Comparison of ENCODE assay signal across 9 mouse cellular contexts in the genomic region with DNA sequence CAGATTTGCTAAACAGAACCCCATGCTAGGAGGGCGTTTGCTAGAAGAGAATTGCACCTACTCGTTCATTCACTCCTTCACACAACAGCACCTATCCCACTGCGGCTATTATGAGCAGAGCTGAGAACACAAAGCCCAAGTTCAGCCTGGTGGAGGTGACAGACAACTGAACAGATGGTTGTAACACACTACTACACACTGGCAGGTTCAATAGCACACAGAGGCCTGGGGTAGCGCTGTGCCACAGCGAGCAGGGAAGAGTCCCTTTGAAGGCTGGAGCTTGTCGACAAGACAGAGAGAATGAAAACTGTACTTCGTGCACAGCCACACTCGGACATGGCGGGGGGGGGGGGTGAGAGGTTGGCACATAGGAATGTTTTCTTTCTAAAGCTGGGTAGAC. TPM values are rescaled to one million over a fixed set of nuclear protein-coding genes. Genes with fewer than 3 reads are reported as not detected.
DNase-seq lines count a peak whose midpoint lies in the region; ATAC-seq lines count a peak whose summit lies in the region.
"Had no signal": no experiment of that assay in that cellular context is flagged by ENCODE, and none has a peak within 500 bp of the region (broad histone marks: within the 10 kb centered on the region; RNA-seq: fewer than 3 reads in every experiment).

No protein-coding gene starts in this region.

- 0 out of 2 replicates have a peak, but pooled peaks cover 5% of the 10 kb centered on the region for H3K4me1 ChIP-seq in embryonic facial prominence, embryonic 12.5 days
- H3K4me1 ChIP-seq in neural tube, embryonic 13.5 days (replicated peaks): peaks cover 14% of the 10 kb centered on the region

- H3K27ac ChIP-seq in embryonic facial prominence, embryonic 12.5 days: no peak overlapping the region
- H3K27ac ChIP-seq in neural tube, embryonic 13.5 days (replicated peaks): peak overlapping the region; percentile 69

- ATAC-seq in embryonic facial prominence, embryonic 12.5 days (ENCODE audit: insufficient number of reproducible peaks, insufficient read depth, low FRiP score, low TSS enrichment): 0 out of 2 replicates have a peak, but pooled peaks have one; percentile 64
- peak; percentile 91 for ATAC-seq in neural tube, embryonic 13.5 days (ENCODE audit: low read depth)

- WGBS in embryonic facial prominence, embryonic 12.5 days: 76% methylated on average over 9 of the region's 9 CpGs
- 38% methylated on average over 9 of the region's 9 CpGs for WGBS in neural tube, embryonic 13.5 days

- DNase-seq in layer of hippocampus, adult 11-12 months (ENCODE audit: low spot score): peak; percentile 55
- DNase-seq in layer of hippocampus, adult 9-10 months (ENCODE audit: low spot score): no peak
- DNase-seq in layer of hippocampus, adult 18-20 months (ENCODE audit: low spot score in 2 of 2): peak; percentile 33 to 73
- no peak for DNase-seq in adrenal gland, adult 8-10 months
- no peak for DNase-seq in MN1 (ENCODE audit: low spot score)
- no peak for DNase-seq in kidney, adult 9 months

- H3K4me2 ChIP-seq in embryonic facial prominence, embryonic 12.5 days (replicated peaks): no peak overlapping the region
- H3K4me2 ChIP-seq in neural tube, embryonic 13.5 days: no peak overlapping the region

- H3K9ac ChIP-seq in embryonic facial prominence, embryonic 12.5 days: no peak overlapping the region
- no peak overlapping the region for H3K9ac ChIP-seq in neural tube, embryonic 13.5 days

- no peak overlapping the region for H3K4me3 ChIP-seq in embryonic facial prominence, embryonic 12.5 days
- no peak overlapping the region for H3K4me3 ChIP-seq in neural tube, embryonic 13.5 days
- H3K4me3 ChIP-seq: erythroblast, embryonic 14.5 days had no signal

- H3K27me3 ChIP-seq in embryonic facial prominence, embryonic 12.5 days: no peaks in the 10 kb centered on the region
- no peaks in the 10 kb centered on the region for H3K27me3 ChIP-seq in neural tube, embryonic 13.5 days

- no peaks in the 10 kb centered on the region for H3K36me3 ChIP-seq in embryonic facial prominence, embryonic 12.5 days
- no peaks in the 10 kb centered on the region for H3K36me3 ChIP-seq in neural tube, embryonic 13.5 days

- no peaks in the 10 kb centered on the region for H3K9me3 ChIP-seq in embryonic facial prominence, embryonic 12.5 days
- no peaks in the 10 kb centered on the region for H3K9me3 ChIP-seq in neural tube, embryonic 13.5 days

RNA-seq across cellular contexts. Expression of a gene that starts 31.6 kb away (rescaled TPM):
- polyA plus RNA-seq in embryonic facial prominence, embryonic 12.5 days (2016; fragmentation: Nextera tagmentation; extraction: Ambion mirVana): 42.7 and 44.0 TPM in 2 replicates
- total RNA-seq in layer of hippocampus, adult 18-20 months (2021): 10 to 100 TPM; 26.0 to 26.3 TPM
- polyA plus RNA-seq in neural tube, embryonic 13.5 days (2015; fragmentation: Nextera tagmentation; extraction: Ambion mirVana): 21.6 and 27.7 TPM in 2 replicates
- total RNA-seq in adrenal gland, adult 8-10 months (2022): 10 to 100 TPM; 21.4 to 36.6 (median 31.2) TPM

Comparison
In these comparisons a context has a peak if more than half of its experiments do, and no peak if none do; other contexts are left out.
1. DNase-seq: peak in layer of hippocampus, adult 11-12 months (single experiment) and layer of hippocampus, adult 18-20 months (2 of 2); none in layer of hippocampus, adult 9-10 months (single experiment), adrenal gland, adult 8-10 months (single experiment), MN1 (single experiment) and kidney, adult 9 months (single experiment).